9 mouse cellular contexts compared by ENCODE assay signal in the genomic region with DNA sequence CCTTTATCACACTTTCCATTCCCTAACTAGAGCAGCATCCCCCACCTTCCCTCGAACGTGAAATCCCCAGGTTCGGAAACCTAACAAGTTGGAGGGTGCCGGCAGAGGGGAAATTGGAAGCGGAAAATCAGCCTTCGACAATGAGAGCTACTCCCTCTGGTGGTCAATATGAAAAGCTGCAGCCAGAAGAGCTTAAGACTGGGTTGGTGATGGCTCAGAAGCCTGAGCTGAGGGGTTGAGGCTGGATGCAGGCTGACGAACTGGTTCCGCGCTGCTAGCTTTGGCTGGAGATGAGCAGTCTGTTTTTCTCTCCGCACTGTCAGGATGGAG. TPM values are rescaled to one million over a fixed set of nuclear protein-coding genes. Genes with fewer than 3 reads are reported as not detected.
DNase-seq lines count a peak whose midpoint lies in the region; ATAC-seq and TF ChIP-seq lines count a peak whose summit lies in the region.
"Had no signal": no experiment of that assay in that cellular context is flagged by ENCODE, and none has a peak within 500 bp of the region (broad histone marks: within the 10 kb centered on the region; RNA-seq: fewer than 3 reads in every experiment).

No protein-coding gene starts in this region.

- peak; percentile 95 for TF ChIP-seq CTCF in forebrain, postnatal 0 days (IDR thresholded peaks at IDR 0.05; ENCODE audit: low read depth)

- H3K4me1 ChIP-seq in forebrain, postnatal 0 days (ENCODE audit: insufficient read depth), result no peaks in the 10 kb centered on the region
- H3K4me1 ChIP-seq in intestine, embryonic 14.5 days (replicated peaks; ENCODE audit: control insufficient read depth, insufficient read depth, low read length), result no peaks in the 10 kb centered on the region
- H3K4me1 ChIP-seq in liver, embryonic 11.5 days (replicated peaks; ENCODE audit: control insufficient read depth, insufficient read depth, low read length), result no peaks in the 10 kb centered on the region

- peak overlapping the region; percentile 69 for H3K4me2 ChIP-seq in forebrain, postnatal 0 days (ENCODE audit: low read depth)
- peak overlapping the region; percentile 69 for H3K4me2 ChIP-seq in intestine, embryonic 14.5 days (ENCODE audit: low read length)
- H3K4me2 ChIP-seq in liver, embryonic 11.5 days, result peak overlapping the region; percentile 64

- no peaks in the 10 kb centered on the region for H3K9me3 ChIP-seq in forebrain, postnatal 0 days (ENCODE audit: low read length)
- no peaks in the 10 kb centered on the region for H3K9me3 ChIP-seq in intestine, embryonic 14.5 days (ENCODE audit: control insufficient read depth, low read length)
- no peaks in the 10 kb centered on the region for H3K9me3 ChIP-seq in liver, embryonic 11.5 days (ENCODE audit: control insufficient read depth, low read length)

- peak; percentile 71 for DNase-seq in thymus, postnatal 0 days (ENCODE audit: low spot score)
- no peak for DNase-seq in thymus, adult 18-20 months
- peak; percentile 31 for DNase-seq in cerebellum, adult 11-12 months
- DNase-seq in forebrain, postnatal 0 days, result peak; percentile 89
- peak; percentile 79 for DNase-seq in intestine, embryonic 14.5 days (ENCODE audit: low spot score)
- DNase-seq in liver, embryonic 11.5 days (ENCODE audit: low spot score), result no peak
- DNase-seq in neural tube, embryonic 10.5 days (ENCODE audit: extremely low spot score, low spot score), result peak; percentile 57
- DNase-seq in ovary, postnatal 10 days (ENCODE audit: low spot score), result no peak

- H3K27ac ChIP-seq in forebrain, postnatal 0 days (ENCODE audit: low read depth, low read length), result no peak overlapping the region
- no peak overlapping the region for H3K27ac ChIP-seq in intestine, embryonic 14.5 days (ENCODE audit: low read depth)
- H3K27ac ChIP-seq in liver, embryonic 11.5 days (ENCODE audit: low read depth, low read length), result no peak overlapping the region

- peak; percentile 88 for ATAC-seq in forebrain, postnatal 0 days
- peak; percentile 61 for ATAC-seq in intestine, embryonic 14.5 days (replicated peaks; ENCODE audit: low FRiP score, low TSS enrichment, low read depth)
- no peak for ATAC-seq in liver, embryonic 11.5 days (replicated peaks; ENCODE audit: low FRiP score)

- H3K36me3 ChIP-seq in forebrain, postnatal 0 days (ENCODE audit: insufficient read depth), result no peaks in the 10 kb centered on the region
- H3K36me3 ChIP-seq in intestine, embryonic 14.5 days (ENCODE audit: control insufficient read depth, insufficient read depth, low read length), result no peaks in the 10 kb centered on the region
- H3K36me3 ChIP-seq in liver, embryonic 11.5 days (ENCODE audit: control insufficient read depth, insufficient read depth, low read length), result no peaks in the 10 kb centered on the region

- 1% methylated on average over 10 of the region's 10 CpGs for WGBS in forebrain, postnatal 0 days
- 2% methylated on average over 10 of the region's 10 CpGs for WGBS in intestine, embryonic 14.5 days
- 2% methylated on average over 10 of the region's 10 CpGs for WGBS in liver, embryonic 11.5 days

- H3K4me3 ChIP-seq in forebrain, postnatal 0 days (ENCODE audit: low read depth, low read length), result peak overlapping the region; percentile 36; the same call in 1 of the 2 replicates
- H3K4me3 ChIP-seq in intestine, embryonic 14.5 days (ENCODE audit: low read depth, low read length), result peak overlapping the region; percentile 36
- no peak overlapping the region for H3K4me3 ChIP-seq in liver, embryonic 11.5 days (ENCODE audit: low read depth, low read length)

- H3K27me3 ChIP-seq in forebrain, postnatal 0 days (ENCODE audit: insufficient read depth, low read length), result no peaks in the 10 kb centered on the region
- peaks cover 16% of the 10 kb centered on the region for H3K27me3 ChIP-seq in intestine, embryonic 14.5 days (replicated peaks; ENCODE audit: control insufficient read depth, insufficient read depth, low read length)
- peaks cover 16% of the 10 kb centered on the region for H3K27me3 ChIP-seq in liver, embryonic 11.5 days (replicated peaks; ENCODE audit: control insufficient read depth, insufficient read depth, low read length)

- no peak overlapping the region for H3K9ac ChIP-seq in forebrain, postnatal 0 days
- no peak overlapping the region for H3K9ac ChIP-seq in intestine, embryonic 14.5 days (ENCODE audit: low read length)
- no peak overlapping the region for H3K9ac ChIP-seq in liver, embryonic 11.5 days (ENCODE audit: low read depth, low read length)

RNA-seq across cellular contexts. Expression of gene Mogat2, which starts 11.1 kb away (rescaled TPM):
- 0.25 and 0.51 TPM in 2 replicates for polyA plus RNA-seq in thymus, postnatal 0 days (2015; fragmentation: Nextera tagmentation; extraction: Ambion mirVana)
- total RNA-seq in forebrain, postnatal 0 days (2014; rRNA removed), result 0.24 and 0.31 TPM in 2 replicates
- 0.18 and 0.23 TPM in 2 replicates for polyA plus RNA-seq in forebrain, postnatal 0 days (2015; fragmentation: Nextera tagmentation; extraction: Ambion mirVana)
- polyA plus RNA-seq in intestine, embryonic 14.5 days (2014; fragmentation: Nextera tagmentation; extraction: Ambion mirVana), result 40.1 and 48.6 TPM in 2 replicates
- 37.8 and 42.2 TPM in 2 replicates for polyA plus RNA-seq in liver, embryonic 11.5 days (2014; fragmentation: Nextera tagmentation; extraction: Ambion mirVana)
- total RNA-seq: layer of hippocampus, postnatal 25 days had no signal

RNA-seq across cellular contexts. Expression of gene Map6, which starts 17.7 kb away (rescaled TPM):
- polyA plus RNA-seq in thymus, postnatal 0 days (2015; fragmentation: Nextera tagmentation; extraction: Ambion mirVana), result 0.35 and 0.84 TPM in 2 replicates
- 187 and 234 TPM in 2 replicates for total RNA-seq in forebrain, postnatal 0 days (2014; rRNA removed)
- 71.9 and 98.0 TPM in 2 replicates for polyA plus RNA-seq in forebrain, postnatal 0 days (2015; fragmentation: Nextera tagmentation; extraction: Ambion mirVana)
- polyA plus RNA-seq in intestine, embryonic 14.5 days (2014; fragmentation: Nextera tagmentation; extraction: Ambion mirVana), result 6.1 and 6.2 TPM in 2 replicates
- 0.32 and 0.69 TPM in 2 replicates for polyA plus RNA-seq in liver, embryonic 11.5 days (2014; fragmentation: Nextera tagmentation; extraction: Ambion mirVana)

Comparison
In these comparisons a context has a peak if more than half of its experiments do, and no peak if none do; other contexts are left out.
1. DNase-seq: peak in thymus, postnatal 0 days (single experiment), cerebellum, adult 11-12 months (single experiment), forebrain, postnatal 0 days (single experiment), intestine, embryonic 14.5 days (single experiment) and neural tube, embryonic 10.5 days (single experiment); none in thymus, adult 18-20 months (0 of 2), liver, embryonic 11.5 days (single experiment) and ovary, postnatal 10 days (single experiment).
2. RNA of gene Mogat2, which starts 11.1 kb away (polyA plus RNA-seq): 40.1 to 48.6 TPM in intestine, embryonic 14.5 days and 37.8 to 42.2 TPM in liver, embryonic 11.5 days; 0.25 to 0.51 TPM in thymus, postnatal 0 days and 0.18 to 0.23 TPM in forebrain, postnatal 0 days; every median in the first group is over 10 times any median in the second.
3. RNA of gene Map6, which starts 17.7 kb away (polyA plus RNA-seq): 71.9 to 98.0 TPM in forebrain, postnatal 0 days; 6.1 to 6.2 TPM in intestine, embryonic 14.5 days, 0.35 to 0.84 TPM in thymus, postnatal 0 days and 0.32 to 0.69 TPM in liver, embryonic 11.5 days; every median in the first group is over 10 times any median in the second.
4. Peak in every context shown above with its lines, with median percentiles within 50 percentile points of each other: H3K4me2 ChIP-seq.